Mouse (Mus musculus): ENCODE measurements around the gene Plod1. TPM values are rescaled to one million over a fixed set of nuclear protein-coding genes. Genes with fewer than 3 reads are reported as not detected.
A peak's percentile ranks its signal among the peaks of the same experiment; 100 is the strongest.

Plod1 gene
- polyA plus RNA-seq, 1 experiment from 2014 or later = 48.4 TPM

DNA sequence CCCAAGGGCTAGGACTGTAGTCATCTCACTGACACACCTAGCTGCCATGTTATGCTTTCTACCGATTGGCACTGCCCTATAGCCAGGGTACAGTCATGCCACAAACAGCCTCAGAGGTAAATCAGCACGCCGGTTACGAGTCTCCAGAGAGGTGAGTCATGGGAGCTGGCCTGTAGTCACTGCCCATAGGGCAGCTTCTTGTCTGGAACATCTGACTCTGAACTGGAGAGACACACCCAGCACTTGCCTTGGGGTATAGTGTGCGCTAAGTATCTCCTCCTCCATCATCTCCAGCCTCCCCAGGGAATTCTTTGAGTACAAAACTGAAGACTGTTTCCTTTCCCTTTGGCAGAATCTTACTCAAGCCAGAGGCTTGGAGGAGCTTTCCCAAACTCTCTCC is 30.3 kb downstream of the Plod1 start:
- Histone ChIP-seq H3K27me3 (no peaks in the 10 kb centered on the region), H3K36me3 (no peaks in the 10 kb centered on the region), H3K27ac (no peak overlapping the region), H3K4me3 (no peak overlapping the region), H3K4me1 (peaks cover 11% of the 10 kb centered on the region), H3K4me2 (no peak overlapping the region), H3K9ac (no peak overlapping the region), H3K9me3 (no peaks in the 10 kb centered on the region)
- WGBS = 80% methylated on average over 5 of the region's 5 CpGs
- ATAC-seq (ENCODE audit: borderline replicate concordance, extremely low read depth, low FRiP score, low TSS enrichment) = no peak

DNA sequence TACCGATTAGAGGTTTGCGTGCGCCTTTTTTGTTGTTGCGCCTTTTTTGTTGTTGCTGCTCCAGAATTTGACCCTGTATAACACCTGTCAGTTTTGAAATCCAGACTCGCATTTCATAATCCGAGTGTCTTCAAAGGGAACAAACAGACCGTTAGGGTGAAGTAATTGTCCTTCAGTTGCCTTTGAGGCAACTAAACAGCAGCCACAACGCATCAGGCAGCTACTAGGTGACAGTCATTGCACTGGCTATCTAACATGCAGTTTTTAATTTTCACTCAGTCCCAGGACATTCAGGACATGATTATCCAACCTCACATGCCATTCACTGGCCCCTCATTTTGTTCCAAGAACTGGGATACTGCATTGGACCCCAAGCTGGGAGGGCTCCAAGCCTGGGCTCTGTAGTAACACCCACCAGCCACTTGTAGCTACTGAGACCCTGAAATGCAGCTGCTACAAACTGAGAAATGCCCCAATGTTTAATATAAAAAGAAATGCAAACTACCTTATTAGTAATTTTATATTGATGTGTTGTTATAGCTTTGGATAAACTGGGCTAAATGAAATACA is 31.4 kb downstream of the Plod1 start:
- peak overlapping the region; percentile 92; the same call in 1 of the 2 replicates for H3K9ac ChIP-seq
- H3K4me1 ChIP-seq = peaks cover 11% of the 10 kb centered on the region
- H3K27me3 ChIP-seq = no peaks in the 10 kb centered on the region
- H3K4me2 ChIP-seq = peak overlapping the region; percentile 70
- no peak overlapping the region for H3K27ac ChIP-seq
- H3K4me3 ChIP-seq = peak overlapping the region; percentile 98
- H3K36me3 ChIP-seq = no peaks in the 10 kb centered on the region; the same call in 1 of the 2 replicates
- ATAC-seq (ENCODE audit: borderline replicate concordance, extremely low read depth, low FRiP score, low TSS enrichment) = peak; percentile 12; the same call in 1 of the 2 replicates
- no peaks in the 10 kb centered on the region for H3K9me3 ChIP-seq
- 1% methylated on average over 8 of the region's 8 CpGs for WGBS

DNA sequence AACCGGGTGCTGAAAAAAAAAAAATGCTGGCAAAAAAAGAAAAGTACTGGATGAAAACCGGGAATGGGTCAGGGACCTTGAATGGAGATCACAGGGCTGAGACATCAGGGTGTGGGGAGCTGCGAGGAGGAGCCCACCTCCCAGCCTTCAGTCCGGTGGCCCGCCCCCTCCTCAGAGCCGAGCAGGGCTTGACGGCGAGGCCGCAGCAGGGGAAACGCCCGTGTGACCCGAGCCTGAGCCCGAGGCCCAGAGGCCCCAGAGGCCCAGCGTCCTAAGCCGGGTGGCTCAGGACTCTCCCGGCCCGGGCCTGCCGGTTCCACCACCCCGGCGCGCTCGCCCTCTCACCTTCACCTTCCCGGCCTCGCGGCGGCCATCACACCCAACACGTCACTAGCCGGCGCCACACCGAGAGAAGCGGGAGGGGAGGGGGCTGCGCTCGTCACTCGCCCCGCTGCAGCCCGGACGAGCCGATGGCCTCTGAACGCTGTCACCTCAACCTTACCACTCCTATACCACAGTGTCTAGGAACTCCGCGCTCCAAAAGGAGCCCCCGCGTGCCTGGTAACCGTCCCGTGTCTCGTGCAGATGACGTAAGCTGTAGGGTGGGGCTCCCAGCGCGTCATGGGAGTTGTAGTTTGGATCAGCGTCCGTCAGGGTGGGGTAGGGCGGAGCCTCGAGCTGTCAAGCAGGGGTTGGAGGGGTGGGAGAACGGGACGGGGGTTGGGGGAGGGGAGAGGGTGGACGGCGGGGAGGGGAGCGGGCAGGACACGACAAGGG is 32.1 kb downstream of the Plod1 start, which contains the start of gene Mfn2:
Mfn2 (minus strand) TSS at position 392 of the 777 bp plus-strand sequence.
- peak within 1 kb of the TSS; percentile 80 for H3K27ac ChIP-seq
- peak; percentile 96 for ATAC-seq (ENCODE audit: borderline replicate concordance, extremely low read depth, low FRiP score, low TSS enrichment)
- H3K9me3 ChIP-seq = no peaks in the 10 kb centered on the region
- H3K9ac ChIP-seq = peak within 1 kb of the TSS; percentile 92
- peak within 1 kb of the TSS; percentile 70 for H3K4me2 ChIP-seq
- H3K36me3 ChIP-seq = peaks cover 5% of the 10 kb centered on the region
- under 1% methylated on average over 57 of the region's 59 CpGs for whole genome bisulfite sequencing
- H3K27me3 ChIP-seq = no peaks in the 10 kb centered on the region
- H3K4me3 ChIP-seq = peak within 1 kb of the TSS; percentile 98
- peaks cover 11% of the 10 kb centered on the region for H3K4me1 ChIP-seq

DNA sequence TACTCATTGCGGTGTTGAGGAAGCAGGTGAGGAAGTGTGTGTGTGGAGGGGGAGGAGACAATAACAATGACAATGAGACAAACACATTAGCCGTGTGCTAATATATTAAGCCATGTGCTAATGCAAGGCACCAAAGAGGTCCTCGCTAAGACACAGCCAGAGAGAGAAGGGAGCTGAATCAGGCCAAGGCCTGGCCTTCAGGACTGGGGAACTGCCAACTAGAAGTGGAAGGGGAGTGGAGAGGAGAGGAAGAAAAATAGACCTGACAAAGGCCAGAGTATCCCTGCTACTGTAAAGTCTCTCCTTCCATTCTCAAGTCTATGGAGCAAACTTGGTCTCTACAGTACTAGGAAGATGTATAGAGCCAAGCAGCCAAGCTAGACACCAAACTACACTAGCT is 33.0 kb downstream of the Plod1 start:
- Histone ChIP-seq H3K4me1 (peaks cover 11% of the 10 kb centered on the region), H3K9ac (peak overlapping the region; percentile 92), H3K27me3 (no peaks in the 10 kb centered on the region), H3K4me2 (peak overlapping the region; percentile 63), H3K36me3 (peaks cover 13% of the 10 kb centered on the region), H3K9me3 (no peaks in the 10 kb centered on the region), H3K4me3 (peak overlapping the region; percentile 98), H3K27ac (no peak overlapping the region)
- no peak for ATAC-seq (ENCODE audit: borderline replicate concordance, extremely low read depth, low FRiP score, low TSS enrichment)
- 75% methylated on average over 3 of the region's 3 CpGs for WGBS

DNA sequence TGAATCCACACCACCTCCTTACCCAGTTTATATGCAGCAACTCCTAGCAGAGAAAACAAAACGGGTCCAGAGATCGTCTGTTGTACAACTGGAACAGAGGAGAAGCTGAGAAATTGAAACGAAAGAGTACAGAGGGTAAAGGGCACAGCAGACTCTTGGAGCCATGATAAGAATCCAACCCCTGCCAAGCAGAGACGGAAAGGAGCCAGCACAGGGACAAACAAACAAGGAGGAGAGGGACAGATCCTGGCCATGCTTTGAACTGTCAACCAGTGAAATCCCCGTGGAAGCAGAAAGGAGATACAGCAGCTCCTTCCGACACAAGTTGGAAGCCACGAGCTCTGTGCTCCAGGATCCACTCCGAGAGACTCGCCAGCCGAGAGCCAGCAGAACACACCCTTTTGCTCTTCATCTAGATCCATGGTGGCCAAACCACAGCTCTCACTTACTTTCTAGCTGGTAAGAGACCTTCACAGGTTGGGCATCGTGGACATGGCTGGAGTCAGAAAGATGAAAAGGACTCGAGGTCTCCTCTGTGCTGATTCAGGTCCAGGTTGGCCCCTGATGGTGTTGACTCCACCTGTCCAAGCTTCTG is 33.6 kb downstream of the Plod1 start:
- WGBS = 89% methylated on average over 12 of the region's 12 CpGs
- peaks cover 11% of the 10 kb centered on the region for H3K4me1 ChIP-seq
- H3K4me3 ChIP-seq = no peak overlapping the region
- H3K4me2 ChIP-seq = no peak overlapping the region
- H3K27me3 ChIP-seq = no peaks in the 10 kb centered on the region
- no peak overlapping the region for H3K27ac ChIP-seq
- H3K9ac ChIP-seq = no peak overlapping the region
- no peak for ATAC-seq (ENCODE audit: borderline replicate concordance, extremely low read depth, low FRiP score, low TSS enrichment)
- H3K36me3 ChIP-seq = peaks cover 19% of the 10 kb centered on the region
- H3K9me3 ChIP-seq = no peaks in the 10 kb centered on the region

DNA sequence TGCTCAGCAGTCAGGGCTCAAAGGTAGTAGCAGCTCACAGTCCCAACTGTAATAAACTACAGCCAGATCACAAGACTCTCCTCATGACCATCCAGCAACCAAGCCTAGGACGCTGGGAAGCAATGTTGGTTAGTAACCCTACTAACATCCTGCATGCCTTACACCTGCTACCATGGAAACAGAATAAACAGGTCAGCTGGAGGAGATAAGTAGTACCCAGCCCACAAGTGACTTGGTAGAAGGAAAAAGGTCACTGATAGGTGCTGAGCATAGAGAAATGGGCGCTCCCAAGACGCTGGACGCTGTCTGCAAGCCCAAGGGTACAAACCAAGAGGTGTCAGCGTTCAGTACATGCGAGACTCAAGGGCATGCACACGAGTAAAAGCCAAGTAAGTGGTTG is 36.1 kb downstream of the Plod1 start:
- Histone ChIP-seq H3K4me3 (no peak overlapping the region), H3K36me3 (peaks cover 37% of the 10 kb centered on the region), H3K9me3 (no peaks in the 10 kb centered on the region), H3K4me2 (no peak overlapping the region), H3K27me3 (no peaks in the 10 kb centered on the region), H3K9ac (no peak overlapping the region), H3K4me1 (peaks cover 11% of the 10 kb centered on the region), H3K27ac (no peak overlapping the region)
- WGBS = 83% methylated on average over 7 of the region's 7 CpGs
- no peak for ATAC-seq (ENCODE audit: borderline replicate concordance, extremely low read depth, low FRiP score, low TSS enrichment)

DNA sequence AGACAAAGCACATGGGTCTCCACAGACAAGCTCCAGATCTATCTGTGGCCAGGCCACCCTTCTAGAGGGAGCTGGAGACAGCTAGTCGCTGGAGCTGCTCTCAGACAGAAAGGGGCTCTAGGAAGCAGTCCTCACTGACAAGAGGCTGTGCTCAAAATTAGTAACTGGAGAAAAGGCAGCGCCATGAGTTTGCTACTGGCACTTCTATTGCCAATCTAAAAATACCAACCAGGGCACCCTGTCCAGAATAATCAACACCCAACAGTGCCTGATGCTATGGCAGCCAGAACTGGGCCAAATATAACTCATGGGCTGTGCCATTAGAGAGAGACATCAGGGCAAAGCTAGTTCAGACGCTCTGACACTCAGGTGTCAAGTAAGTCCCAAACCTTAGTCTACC is 39.2 kb downstream of the Plod1 start:
- H3K4me2 ChIP-seq = no peak overlapping the region
- H3K9ac ChIP-seq = no peak overlapping the region
- no peaks in the 10 kb centered on the region for H3K4me1 ChIP-seq
- H3K27me3 ChIP-seq = no peaks in the 10 kb centered on the region
- H3K4me3 ChIP-seq = no peak overlapping the region
- peaks cover 53% of the 10 kb centered on the region for H3K36me3 ChIP-seq
- ATAC-seq (ENCODE audit: borderline replicate concordance, extremely low read depth, low FRiP score, low TSS enrichment) = no peak
- no peak overlapping the region for H3K27ac ChIP-seq
- 81% methylated on average over 3 of the region's 3 CpGs for WGBS
- no peaks in the 10 kb centered on the region for H3K9me3 ChIP-seq

DNA sequence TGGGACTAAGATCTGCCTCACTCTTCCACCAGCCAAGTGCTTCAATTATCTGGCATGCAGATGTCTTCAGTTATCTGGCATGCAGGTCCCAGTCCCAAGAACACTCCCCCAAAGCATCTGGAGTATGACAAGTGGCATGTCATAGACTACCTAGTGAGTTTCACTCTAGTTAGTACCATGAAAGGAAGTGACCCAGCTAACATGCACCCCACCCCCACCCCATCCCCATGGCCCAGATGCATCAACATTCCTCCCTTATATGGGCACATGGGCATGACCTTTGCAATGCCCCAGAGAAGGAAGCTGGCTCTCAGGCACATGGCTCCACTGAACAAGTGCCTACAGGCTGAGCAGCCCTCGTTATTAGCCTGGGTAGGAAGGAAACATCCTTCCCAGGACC is 40.2 kb downstream of the Plod1 start:
- Histone ChIP-seq H3K36me3 (peaks cover 62% of the 10 kb centered on the region), H3K4me3 (no peak overlapping the region), H3K27me3 (no peaks in the 10 kb centered on the region), H3K4me1 (no peaks in the 10 kb centered on the region), H3K4me2 (no peak overlapping the region), H3K9ac (no peak overlapping the region), H3K27ac (no peak overlapping the region), H3K9me3 (no peaks in the 10 kb centered on the region)
- WGBS = 48% methylated on average over 1 of the region's 1 CpGs
- no peak for ATAC-seq (ENCODE audit: borderline replicate concordance, extremely low read depth, low FRiP score, low TSS enrichment)

DNA sequence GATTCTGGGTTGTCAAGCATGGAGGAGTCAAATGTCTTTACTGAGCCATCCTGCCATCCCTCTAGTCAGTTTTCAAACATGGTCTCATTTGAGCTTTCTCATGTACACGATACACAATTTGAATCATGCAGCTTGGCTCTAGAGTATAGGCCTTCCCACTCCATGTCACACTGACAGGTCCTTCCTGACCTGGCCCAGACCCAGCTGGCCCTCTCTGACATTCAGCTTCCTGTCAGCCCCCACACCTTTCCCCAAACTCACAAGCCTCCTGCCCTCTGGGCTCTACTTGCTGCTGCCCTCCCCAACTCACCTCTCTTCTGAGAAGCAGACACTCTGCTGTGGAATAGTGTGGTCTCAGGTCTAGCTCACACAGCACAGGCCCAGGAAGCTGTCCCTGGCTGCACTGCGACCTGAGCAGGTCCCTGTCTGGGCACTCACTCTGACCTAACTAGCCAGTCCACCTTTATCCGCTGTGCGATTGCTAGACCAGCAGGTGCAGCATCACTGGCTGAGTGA is 40.7 kb downstream of the Plod1 start:
- Histone ChIP-seq H3K4me3 (no peak overlapping the region), H3K4me2 (no peak overlapping the region), H3K27me3 (no peaks in the 10 kb centered on the region), H3K4me1 (no peaks in the 10 kb centered on the region), H3K27ac (no peak overlapping the region), H3K9ac (no peak overlapping the region), H3K36me3 (peaks cover 67% of the 10 kb centered on the region), H3K9me3 (no peaks in the 10 kb centered on the region)
- no peak for ATAC-seq (ENCODE audit: borderline replicate concordance, extremely low read depth, low FRiP score, low TSS enrichment)
- WGBS = 89% methylated on average over 4 of the region's 4 CpGs

DNA sequence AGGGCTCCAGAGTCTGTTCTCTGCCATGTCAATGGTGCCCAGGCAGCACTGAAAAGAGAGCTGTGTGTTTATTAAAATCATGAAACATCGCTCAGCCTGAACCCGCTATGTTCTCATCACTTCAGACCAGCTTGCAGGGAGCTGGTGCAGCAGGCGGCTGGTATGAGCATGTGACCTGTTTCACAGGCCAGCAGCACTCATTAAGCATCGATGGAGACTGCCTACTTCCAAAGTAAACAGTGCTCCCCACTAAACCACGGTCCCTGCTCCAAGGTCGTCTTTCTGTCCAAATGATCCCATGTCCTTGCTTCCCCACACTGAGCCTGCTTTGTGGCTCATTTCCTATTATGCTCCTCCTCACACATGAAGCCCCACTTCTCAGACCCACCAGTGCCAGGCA is 46.2 kb downstream of the Plod1 start:
- H3K9ac ChIP-seq = no peak overlapping the region
- no peaks in the 10 kb centered on the region for H3K9me3 ChIP-seq
- H3K4me2 ChIP-seq = no peak overlapping the region
- 78% methylated on average over 6 of the region's 6 CpGs for WGBS
- H3K36me3 ChIP-seq = peaks cover 75% of the 10 kb centered on the region
- no peak overlapping the region for H3K27ac ChIP-seq
- no peaks in the 10 kb centered on the region for H3K27me3 ChIP-seq
- no peak overlapping the region for H3K4me3 ChIP-seq
- ATAC-seq (ENCODE audit: borderline replicate concordance, extremely low read depth, low FRiP score, low TSS enrichment) = no peak
- no peaks in the 10 kb centered on the region for H3K4me1 ChIP-seq

DNA sequence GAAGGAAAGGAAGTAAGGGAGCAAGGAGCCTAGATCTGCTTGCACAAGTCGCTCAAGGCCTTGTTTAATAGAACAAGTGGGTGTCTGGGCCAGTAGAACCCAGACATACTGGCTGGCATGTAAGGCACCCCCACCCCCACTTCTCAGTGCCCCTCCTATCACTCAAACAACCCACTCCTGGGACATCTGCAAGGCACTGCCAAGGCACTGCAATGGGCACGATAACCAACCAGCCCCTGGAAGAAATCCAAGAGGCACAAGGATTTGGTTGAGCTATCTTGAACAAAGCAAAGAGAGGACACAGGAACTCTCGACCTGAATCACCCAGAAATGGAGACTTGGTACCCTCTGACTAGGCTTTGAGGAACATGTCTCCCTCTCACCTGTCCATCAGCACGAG is 48.3 kb downstream of the Plod1 start:
- H3K4me2 ChIP-seq = no peak overlapping the region
- no peak for ATAC-seq (ENCODE audit: borderline replicate concordance, extremely low read depth, low FRiP score, low TSS enrichment)
- no peaks in the 10 kb centered on the region for H3K27me3 ChIP-seq
- WGBS = 81% methylated on average over 4 of the region's 4 CpGs
- no peaks in the 10 kb centered on the region for H3K4me1 ChIP-seq
- no peak overlapping the region for H3K4me3 ChIP-seq
- peaks cover 74% of the 10 kb centered on the region for H3K36me3 ChIP-seq
- no peak overlapping the region for H3K27ac ChIP-seq
- H3K9me3 ChIP-seq = no peaks in the 10 kb centered on the region
- H3K9ac ChIP-seq = no peak overlapping the region

DNA sequence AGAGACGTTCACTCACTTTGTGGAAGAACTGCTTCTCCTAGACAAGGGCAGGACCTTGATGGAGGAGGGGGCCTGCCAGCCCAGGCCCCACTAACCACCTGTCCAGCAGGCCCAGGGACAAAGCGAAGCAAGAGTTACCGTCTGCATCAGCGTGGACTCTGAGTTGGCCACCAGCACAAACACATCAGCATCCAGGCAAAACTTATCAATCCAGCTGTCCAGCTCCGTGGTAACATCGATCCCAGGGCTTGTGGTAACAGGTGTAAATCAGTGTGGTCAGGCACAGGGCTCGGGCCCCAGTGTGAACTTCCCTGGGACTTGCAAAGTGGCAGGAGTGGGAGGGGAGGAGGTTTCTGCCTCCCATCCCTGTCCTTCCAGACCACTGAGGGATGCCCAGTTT is 49.3 kb downstream of the Plod1 start:
- peaks cover 82% of the 10 kb centered on the region for H3K36me3 ChIP-seq
- no peaks in the 10 kb centered on the region for H3K27me3 ChIP-seq
- no peak overlapping the region for H3K4me3 ChIP-seq
- WGBS = 89% methylated on average over 7 of the region's 7 CpGs
- no peak overlapping the region for H3K9ac ChIP-seq
- H3K4me2 ChIP-seq = no peak overlapping the region
- H3K27ac ChIP-seq = no peak overlapping the region
- H3K4me1 ChIP-seq = no peaks in the 10 kb centered on the region
- ATAC-seq (ENCODE audit: borderline replicate concordance, extremely low read depth, low FRiP score, low TSS enrichment) = no peak
- no peaks in the 10 kb centered on the region for H3K9me3 ChIP-seq

Data from lung, embryonic 15.5 days (tissue).